Mouse (Mus musculus): ENCODE data around the gene Slc5a4b. TPM values are rescaled to one million over a fixed set of nuclear protein-coding genes. Genes with fewer than 3 reads are reported as not detected.

The Slc5a4b gene
- not detected in 2 replicates for polyA plus RNA-seq (2021; fragmentation: Nextera tagmentation)
- long read RNA-seq, experiment 1, result 0 reads
- long read RNA-seq, experiment 2, result 0 reads

GRCm38 (mm10) chr10:76110861-76111260 lies at the start of gene Slc5a4b:
Gene Slc5a4b (minus strand): TSS chr10:76110961.

GRCm38 (mm10) chr10:76147278-76147677 lies 36.5 kb upstream of the Slc5a4b start, which contains the start of gene Slc5a4a:
Gene Slc5a4a (plus strand): TSS chr10:76147451.

GRCm38 (mm10) chr10:76032402-76033118 lies 78.2 kb downstream of the Slc5a4b start, which contains the start of gene Zfp280b:
Gene Zfp280b (plus strand): TSS chr10:76032650.

Small RNAs within 50 kb of the gene (microRNA-seq; reads per million reads assigned to microRNA genes)
- not detected for gene Mir6409

Other genes starting within 250 kb of the Slc5a4b start
- gene Derl3, start 217.5 kb downstream of the Slc5a4b start, polyA plus RNA-seq (2021; fragmentation: Nextera tagmentation), result 2.1 and 2.3 TPM in 2 replicates
- gene Smarcb1, start 189.3 kb downstream of the Slc5a4b start, polyA plus RNA-seq (2021; fragmentation: Nextera tagmentation), result 110 and 116 TPM in 2 replicates
- 1,305 and 1,353 TPM in 2 replicates for gene Chchd10, start 177.8 kb downstream of the Slc5a4b start, polyA plus RNA-seq (2021; fragmentation: Nextera tagmentation)
- gene Mmp11, start 174.5 kb downstream of the Slc5a4b start, polyA plus RNA-seq (2021; fragmentation: Nextera tagmentation), result 1.3 and 1.4 TPM in 2 replicates
- gene Gm867, start 170.3 kb downstream of the Slc5a4b start, polyA plus RNA-seq (2021; fragmentation: Nextera tagmentation), result 0.13 and 0.26 TPM in 2 replicates
- gene Vpreb3, start 167.9 kb downstream of the Slc5a4b start, polyA plus RNA-seq (2021; fragmentation: Nextera tagmentation), result 0.26 TPM in 1 of 2 replicates, not detected in the other
- gene Gm5134, start 156.4 kb downstream of the Slc5a4b start, polyA plus RNA-seq (2021; fragmentation: Nextera tagmentation), result not detected in 2 replicates
- gene Zfp280b, start 78.3 kb downstream of the Slc5a4b start, polyA plus RNA-seq (2021; fragmentation: Nextera tagmentation), result 3.1 and 4.4 TPM in 2 replicates
- gene Slc5a4a, start 36.5 kb upstream of the Slc5a4b start, polyA plus RNA-seq (2021; fragmentation: Nextera tagmentation), result not detected in 2 replicates
- 111 and 112 TPM in 2 replicates for gene Prmt2, start 126.9 kb upstream of the Slc5a4b start, polyA plus RNA-seq (2021; fragmentation: Nextera tagmentation)
- gene S100b, start 142.9 kb upstream of the Slc5a4b start, polyA plus RNA-seq (2021; fragmentation: Nextera tagmentation), result 109 and 151 TPM in 2 replicates
- gene Dip2a, start 234.3 kb upstream of the Slc5a4b start, polyA plus RNA-seq (2021; fragmentation: Nextera tagmentation), result 29.7 and 36.3 TPM in 2 replicates